Mouse (Mus musculus) midbrain, embryonic 13.5 days (tissue): ENCODE measurements around the gene Mfap4. TPM values are rescaled to one million over a fixed set of nuclear protein-coding genes. Genes with fewer than 3 reads are reported as not detected.

ENCODE experiments used
- ATAC-seq: fragments of 200-750 bp; cut with Nextera tagmentation; 2 replicates; pipeline ENCODE4 v1.8.0; 2017; ENCODE audit warnings: mild to moderate bottlenecking, moderate TSS enrichment, moderate library complexity
- H3K27ac ChIP-seq: fragments of 300-500 bp; sonication (generic); 2 replicates; pipeline ENCODE4 v1.5.1; 2015; ENCODE audit warnings: inconsistent platforms, mild to moderate bottlenecking, moderate library complexity
- H3K27me3 ChIP-seq: fragments of 300-500 bp; sonication (generic); 2 replicates; pipeline ENCODE4 v1.6.1; 2015; ENCODE audit warnings: mild to moderate bottlenecking, inconsistent platforms
- H3K36me3 ChIP-seq: fragments of 300-500 bp; sonication (generic); 2 replicates; pipeline ENCODE4 v1.6.1; 2015; ENCODE audit warnings: mild to moderate bottlenecking, inconsistent platforms
- H3K4me1 ChIP-seq: fragments of 300-500 bp; sonication (generic); replicated peaks from 2 replicates; pipeline ENCODE4 v1.6.1; 2015; ENCODE audit warnings: inconsistent platforms
- H3K4me2 ChIP-seq: fragments of 300-500 bp; sonication (generic); replicated peaks from 2 replicates; pipeline ENCODE4 v1.6.1; 2015; ENCODE audit warnings: moderate library complexity, mild to moderate bottlenecking, inconsistent platforms
- H3K4me3 ChIP-seq: fragments of 300-500 bp; sonication (generic); replicated peaks from 2 replicates; pipeline ENCODE4 v1.5.1; 2015; ENCODE audit warnings: mild to moderate bottlenecking, inconsistent platforms
- H3K9ac ChIP-seq: fragments of 300-500 bp; sonication (generic); replicated peaks from 2 replicates; pipeline ENCODE4 v1.6.1; 2015; ENCODE audit warnings: mild to moderate bottlenecking, inconsistent platforms
- H3K9me3 ChIP-seq: fragments of 300-500 bp; sonication (generic); 2 replicates; pipeline ENCODE4 v1.6.1; 2016; ENCODE audit warnings: mild to moderate bottlenecking, inconsistent platforms
- WGBS: fragments of 180-500 bp; shearing (Covaris S2); methylation state at CpG from one replicate; pipeline ENCODE4 v1.1.7; 2015; 5-methylcytosine and 5-hydroxymethylcytosine counted together
- polyA plus RNA-seq: library from polyadenylated mRNA; unstranded; fragments of >200 nt; fragmentation: Nextera tagmentation; extraction: Ambion mirVana; gene quantifications from 2 replicates; pipeline ENCODE4 v1.2.1, GENCODE M21; 2015

Mfap4 gene
- polyA plus RNA-seq, 1 experiment from 2014 or later: 35.4 TPM

- Histone ChIP-seq H3K4me1 (peaks cover 11% of the 10 kb centered on the region), H3K36me3 (peaks cover 15% of the 10 kb centered on the region; the same call in 1 of the 2 replicates), H3K9ac (no peak overlapping the region), H3K27ac (no peak overlapping the region), H3K9me3 (no peaks in the 10 kb centered on the region), H3K4me3 (no peak overlapping the region), H3K4me2 (no peak overlapping the region), H3K27me3 (no peaks in the 10 kb centered on the region)
- ATAC-seq: no peak
- WGBS: 79% methylated on average over 5 of the region's 5 CpGs
Measured at GRCm38 (mm10) chr11:61533571-61533970, 48.3 kb downstream of the Mfap4 start.

GRCm38 (mm10) chr11:61535530-61535929 is 50.3 kb downstream of the Mfap4 start:
- H3K36me3 ChIP-seq: peaks cover 21% of the 10 kb centered on the region; the same call in 1 of the 2 replicates
- no peak overlapping the region for H3K4me2 ChIP-seq
- WGBS: 78% methylated on average over 1 of the region's 1 CpGs

GRCm38 (mm10) chr11:61536952-61537351 is 51.7 kb downstream of the Mfap4 start:
- H3K4me2 ChIP-seq: no peak overlapping the region
- no peaks in the 10 kb centered on the region for H3K27me3 ChIP-seq
- peaks cover 19% of the 10 kb centered on the region; the same call in 1 of the 2 replicates for H3K36me3 ChIP-seq
- H3K9me3 ChIP-seq: no peaks in the 10 kb centered on the region
- H3K27ac ChIP-seq: no peak overlapping the region
- no peak overlapping the region for H3K4me3 ChIP-seq
- WGBS: 68% methylated on average over 3 of the region's 3 CpGs
- ATAC-seq: no peak
- H3K4me1 ChIP-seq: no peaks in the 10 kb centered on the region
- H3K9ac ChIP-seq: no peak overlapping the region

More at GRCm38 (mm10) chr11:61535530-61535929, 50.3 kb downstream of the Mfap4 start:
- Histone ChIP-seq H3K4me3 (no peak overlapping the region), H3K27ac (no peak overlapping the region), H3K4me1 (no peaks in the 10 kb centered on the region), H3K27me3 (no peaks in the 10 kb centered on the region), H3K9me3 (no peaks in the 10 kb centered on the region), H3K9ac (no peak overlapping the region)
- no peak for ATAC-seq

- Histone ChIP-seq H3K27ac (no peak overlapping the region), H3K9ac (no peak overlapping the region), H3K9me3 (no peaks in the 10 kb centered on the region), H3K4me3 (no peak overlapping the region), H3K27me3 (no peaks in the 10 kb centered on the region), H3K4me1 (no peaks in the 10 kb centered on the region), H3K36me3 (peaks cover 16% of the 10 kb centered on the region; the same call in 1 of the 2 replicates), H3K4me2 (no peak overlapping the region)
- ATAC-seq: no peak
- 94% methylated on average over 3 of the region's 3 CpGs for WGBS
Measured at GRCm38 (mm10) chr11:61537362-61537761, 52.1 kb downstream of the Mfap4 start.

Other genes with a start within 250 kb of the Mfap4 start
- gene Aldh3a2, start 218.0 kb upstream of the Mfap4 start, polyA plus RNA-seq: 21.4 and 23.2 TPM in 2 replicates
- not detected in 2 replicates for gene Slc47a2, start 142.6 kb upstream of the Mfap4 start, polyA plus RNA-seq
- 0.08 TPM in 1 of 2 replicates, not detected in the other for gene Slc47a1, start 107.1 kb upstream of the Mfap4 start, polyA plus RNA-seq
- gene Rnf112, start 31.3 kb upstream of the Mfap4 start, polyA plus RNA-seq: 13.6 and 15.0 TPM in 2 replicates
- gene Mapk7, start 9.0 kb downstream of the Mfap4 start, polyA plus RNA-seq: 76.6 and 87.2 TPM in 2 replicates
- gene B9d1, start 19.7 kb downstream of the Mfap4 start, polyA plus RNA-seq: 38.3 and 40.8 TPM in 2 replicates
- gene Epn2, start 94.3 kb downstream of the Mfap4 start, polyA plus RNA-seq: 48.3 and 51.2 TPM in 2 replicates
- 9.0 and 11.1 TPM in 2 replicates for gene Grap, start 167.8 kb downstream of the Mfap4 start, polyA plus RNA-seq
- 0.17 and 0.24 TPM in 2 replicates for gene Fam83g, start 198.7 kb downstream of the Mfap4 start, polyA plus RNA-seq
- gene Slc5a10, start 235.4 kb downstream of the Mfap4 start, polyA plus RNA-seq: 0.08 TPM in 1 of 2 replicates, not detected in the other